Mouse (Mus musculus) ES-Bruce4 (cell line): ENCODE results near the gene Tmem98. TPM values are rescaled to one million over a fixed set of nuclear protein-coding genes. Genes with fewer than 3 reads are reported as not detected.
A peak's percentile ranks its signal among the peaks of the same experiment; 100 is the strongest.

Experiments used
- H3K27ac ChIP-seq: 2 replicates; pipeline ENCODE4 v1.5.1; 2012; ENCODE audit warnings: low read length, inconsistent platforms; ENCODE audit not compliant: insufficient read depth
- H3K27me3 ChIP-seq: 2 replicates; pipeline ENCODE4 v1.6.1; 2012; ENCODE audit warnings: mild to moderate bottlenecking, low read length, inconsistent platforms; ENCODE audit not compliant: control insufficient read depth, poor library complexity, insufficient read depth, severe bottlenecking
- H3K36me3 ChIP-seq: 2 replicates; pipeline ENCODE4 v1.6.1; 2012; ENCODE audit warnings: inconsistent platforms, mild to moderate bottlenecking, low read length, moderate library complexity; ENCODE audit not compliant: control insufficient read depth, poor library complexity, insufficient read depth, severe bottlenecking
- H3K4me1 ChIP-seq: one replicate; pipeline ENCODE4 v1.8.1; 2011; ENCODE audit warnings: low read length; ENCODE audit not compliant: control insufficient read depth, insufficient read depth
- H3K4me3 ChIP-seq: 2 replicates; pipeline ENCODE4 v1.5.1; 2011; ENCODE audit warnings: low read depth, mild to moderate bottlenecking, low read length
- H3K9ac ChIP-seq: 2 replicates; pipeline ENCODE4 v1.6.1; 2012; ENCODE audit warnings: low read depth, mild to moderate bottlenecking, inconsistent platforms; ENCODE audit not compliant: poor library complexity, severe bottlenecking
- H3K9me3 ChIP-seq: replicated peaks from 2 replicates; pipeline ENCODE4 v1.6.1; 2012; ENCODE audit warnings: mild to moderate bottlenecking, low read length, inconsistent platforms; ENCODE audit not compliant: control insufficient read depth, poor library complexity, insufficient read depth, severe bottlenecking
- CTCF ChIP-seq: IDR thresholded peaks from one replicate; pipeline ENCODE4 v1.8.1; 2011; ENCODE audit warnings: low read depth, low read length
- EP300 ChIP-seq: IDR thresholded peaks from 2 replicates; pipeline ENCODE4 v1.6.1; 2011; ENCODE audit warnings: low read depth, low read length; ENCODE audit not compliant: insufficient read depth
- POLR2A ChIP-seq: IDR thresholded peaks from one replicate; pipeline ENCODE4 v1.8.1; 2011; ENCODE audit warnings: low read length; ENCODE audit not compliant: insufficient read depth
- polyA plus RNA-seq: library from polyadenylated mRNA; stranded (reverse); fragments of >200 nt; gene quantifications from 2 replicates; pipeline ENCODE4 v1.2.4, GENCODE M21; 2011; ENCODE audit warnings: low read depth; ENCODE audit not compliant: missing spikeins, insufficient read depth, insufficient read length

Tmem98 gene
- polyA plus RNA-seq, 1 experiment = 13.1 TPM

- TF ChIP-seq CTCF (peak; percentile 55), POLR2A (no peak), EP300 (no peak)
- H3K27me3 ChIP-seq = no peaks in the 10 kb centered on the region
- H3K36me3 ChIP-seq = no peaks in the 10 kb centered on the region
- H3K27ac ChIP-seq = no peak overlapping the region
- H3K4me3 ChIP-seq = no peak overlapping the region
- no peaks in the 10 kb centered on the region for H3K4me1 ChIP-seq
- no peaks in the 10 kb centered on the region for H3K9me3 ChIP-seq
- no peak overlapping the region for H3K9ac ChIP-seq
Observed at GRCm38 (mm10) chr11:80799979-80800378, 10.0 kb upstream of the Tmem98 start.

DNA sequence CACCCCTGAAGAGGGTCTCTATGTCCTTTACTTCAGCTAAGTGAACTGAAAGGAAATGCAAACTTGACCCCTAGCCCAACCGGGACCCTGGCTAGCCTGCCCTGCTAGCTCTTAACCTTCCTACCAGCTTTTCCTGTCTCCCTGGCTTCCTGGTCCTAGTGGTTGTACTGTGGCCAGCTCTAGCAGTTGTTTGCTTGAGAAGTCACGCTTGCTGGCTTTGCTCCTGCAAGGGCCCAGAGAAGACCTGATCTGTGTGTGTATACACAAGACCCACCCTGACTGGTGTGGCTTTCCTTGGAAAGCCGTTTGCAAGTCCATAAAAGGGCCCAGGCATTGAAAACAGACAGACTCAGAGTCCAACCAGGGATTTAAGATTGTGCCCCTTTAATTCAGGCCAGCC lies 7.3 kb upstream of the Tmem98 start:
- Histone ChIP-seq H3K4me3 (no peak overlapping the region), H3K9me3 (no peaks in the 10 kb centered on the region), H3K36me3 (no peaks in the 10 kb centered on the region), H3K27ac (no peak overlapping the region), H3K27me3 (no peaks in the 10 kb centered on the region), H3K9ac (no peak overlapping the region), H3K4me1 (no peaks in the 10 kb centered on the region)
- TF ChIP-seq EP300 (no peak), POLR2A (no peak), CTCF (no peak)

- Histone ChIP-seq H3K27ac (no peak overlapping the region), H3K4me1 (peaks cover 5% of the 10 kb centered on the region), H3K9ac (no peak overlapping the region), H3K9me3 (no peaks in the 10 kb centered on the region), H3K27me3 (no peaks in the 10 kb centered on the region), H3K36me3 (no peaks in the 10 kb centered on the region), H3K4me3 (no peak overlapping the region)
- TF ChIP-seq CTCF (no peak), EP300 (no peak), POLR2A (no peak)
Observed at GRCm38 (mm10) chr11:80808551-80809070, 1.4 kb upstream of the Tmem98 start.

DNA sequence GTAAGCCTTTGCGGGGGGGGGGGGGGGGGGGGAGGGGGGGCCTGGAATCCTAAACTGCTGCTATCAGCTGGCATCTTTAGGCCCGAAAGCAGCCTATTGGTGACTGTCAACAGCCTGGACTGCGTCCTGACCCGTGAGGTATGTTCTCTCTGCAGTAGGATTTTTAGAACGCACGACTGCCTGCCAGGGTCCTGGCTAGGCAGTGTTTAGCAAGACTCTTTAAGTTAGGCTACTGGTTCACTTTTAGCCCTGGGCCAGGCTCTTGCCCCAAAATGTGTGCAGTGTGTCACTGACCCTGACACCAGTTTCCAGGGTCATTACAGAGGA lies 346 bp upstream of the Tmem98 start:
- H3K27me3 ChIP-seq = no peaks in the 10 kb centered on the region
- peak overlapping the region; percentile 93; the same call in 1 of the 2 replicates for H3K9ac ChIP-seq
- peak overlapping the region; percentile 67 for H3K4me3 ChIP-seq
- H3K27ac ChIP-seq = no peak overlapping the region
- no peaks in the 10 kb centered on the region; the same call in 1 of the 2 replicates for H3K36me3 ChIP-seq
- no peaks in the 10 kb centered on the region for H3K9me3 ChIP-seq
- no peak for TF ChIP-seq EP300
- no peak for TF ChIP-seq CTCF
- TF ChIP-seq POLR2A = no peak
- H3K4me1 ChIP-seq = peaks cover 5% of the 10 kb centered on the region

DNA sequence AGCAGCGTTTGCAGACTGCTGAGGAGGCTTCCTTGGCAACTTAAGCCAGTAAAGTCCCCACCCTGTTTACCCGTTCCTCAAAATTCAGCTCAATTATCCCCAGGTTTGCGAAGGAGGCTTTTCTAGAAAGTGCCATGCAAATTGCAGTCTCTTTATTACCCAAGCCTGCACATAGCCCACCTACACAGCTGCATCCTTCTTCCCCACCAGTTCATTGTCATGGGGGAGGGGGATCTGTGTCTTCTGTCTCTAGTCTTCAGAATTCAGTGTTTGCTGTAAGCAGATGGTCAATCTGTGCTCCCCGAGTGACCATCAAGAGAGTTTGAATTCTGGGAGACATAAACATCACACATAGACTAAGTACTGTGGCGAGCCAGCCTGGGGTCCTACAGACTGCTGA lies 1.2 kb downstream of the Tmem98 start:
- no peak overlapping the region for H3K4me3 ChIP-seq
- no peaks in the 10 kb centered on the region for H3K27me3 ChIP-seq
- H3K36me3 ChIP-seq = no peaks in the 10 kb centered on the region; the same call in 1 of the 2 replicates
- no peak overlapping the region for H3K27ac ChIP-seq
- H3K9me3 ChIP-seq = no peaks in the 10 kb centered on the region
- no peak for TF ChIP-seq CTCF
- no peak for TF ChIP-seq POLR2A
- no peak for TF ChIP-seq EP300
- peak overlapping the region; percentile 93; the same call in 1 of the 2 replicates for H3K9ac ChIP-seq
- peaks cover 5% of the 10 kb centered on the region for H3K4me1 ChIP-seq

- Histone ChIP-seq H3K27ac (no peak overlapping the region), H3K36me3 (no peaks in the 10 kb centered on the region; the same call in 1 of the 2 replicates), H3K4me1 (peaks cover 8% of the 10 kb centered on the region), H3K9ac (no peak overlapping the region), H3K4me3 (no peak overlapping the region), H3K9me3 (no peaks in the 10 kb centered on the region), H3K27me3 (no peaks in the 10 kb centered on the region)
- no peak for TF ChIP-seq POLR2A
- TF ChIP-seq CTCF = no peak
- no peak for TF ChIP-seq EP300
Observed at GRCm38 (mm10) chr11:80815354-80815753, 5.4 kb downstream of the Tmem98 start.
